Mouse (Mus musculus) liver, adult 2 months (tissue): ENCODE data around the gene Efna4. TPM values are rescaled to one million over a fixed set of nuclear protein-coding genes. Genes with fewer than 3 reads are reported as not detected.

Source experiments
- DNase-seq: peaks from one replicate; pipeline ENCODE4 v3.0.0-alpha.2; 2011; ENCODE audit warnings: low read depth, low spot score; ENCODE audit errors: extremely low read depth
- H3K27ac ChIP-seq: fragments of 200-500 bp; replicated peaks from 2 replicates; pipeline ENCODE4 v1.5.1; 2012; ENCODE audit warnings: low read depth, mild to moderate bottlenecking, control low read depth, inconsistent platforms, low read length; ENCODE audit not compliant: insufficient read depth
- H3K27me3 ChIP-seq: fragments of 200-500 bp; 2 replicates; pipeline ENCODE4 v1.6.1; 2012; ENCODE audit warnings: mild to moderate bottlenecking, moderate library complexity, low read length, inconsistent platforms; ENCODE audit not compliant: control insufficient read depth, insufficient read depth
- H3K36me3 ChIP-seq: fragments of 200-500 bp; 2 replicates; pipeline ENCODE4 v1.6.1; 2012; ENCODE audit warnings: low read length, inconsistent platforms; ENCODE audit not compliant: control insufficient read depth, insufficient read depth
- H3K4me1 ChIP-seq: fragments of 200-500 bp; 2 replicates; pipeline ENCODE4 v1.6.1; 2011; ENCODE audit warnings: low read length; ENCODE audit not compliant: control insufficient read depth, insufficient read depth
- H3K4me3 ChIP-seq: fragments of 200-500 bp; 2 replicates; pipeline ENCODE4 v1.5.1; 2011; ENCODE audit warnings: low read depth, mild to moderate bottlenecking, control low read depth, low read length, moderate library complexity; ENCODE audit not compliant: insufficient read depth
- H3K79me2 ChIP-seq: fragments of 200-500 bp; 2 replicates; pipeline ENCODE4 v1.6.1; 2012; ENCODE audit warnings: inconsistent platforms, mild to moderate bottlenecking, low read length, moderate library complexity; ENCODE audit not compliant: control insufficient read depth, insufficient read depth
- H3K9ac ChIP-seq: fragments of 200-500 bp; 2 replicates; pipeline ENCODE4 v1.6.1; 2012; ENCODE audit warnings: low read depth, mild to moderate bottlenecking, control low read depth, inconsistent platforms, low read length
- CTCF ChIP-seq: fragments of 200-500 bp; IDR thresholded peaks from 2 replicates; pipeline ENCODE4 v1.5.1; 2011; ENCODE audit warnings: low read depth, low read length, control low read depth
- POLR2A ChIP-seq: fragments of 200-500 bp; IDR thresholded peaks from 2 replicates; pipeline ENCODE4 v1.6.1; 2011; ENCODE audit warnings: low read length, control low read depth; ENCODE audit not compliant: insufficient read depth; ENCODE audit errors: extremely low read depth
- WGBS: fragments of 180-500 bp; shearing (Covaris S2); methylation state at CpG from one replicate; pipeline ENCODE4 v1.1.7; 2018; 5-methylcytosine and 5-hydroxymethylcytosine counted together
- polyA plus RNA-seq: library from polyadenylated mRNA; depleted of rRNA; stranded (reverse); fragments of >200 nt; gene quantifications from 2 replicates; pipeline ENCODE4 v1.2.3, GENCODE M21; 2012
- total RNA-seq: library from RNA; depleted of rRNA; stranded (reverse); fragments of >200 nt; gene quantifications from 2 replicates; pipeline ENCODE4 v1.2.3, GENCODE M21; 2014

The Efna4 gene
- total and polyA plus RNA-seq, 2 experiments = 0.06 TPM; not detected in 1

GRCm38 (mm10) chr3:89379388-89380131, 41.7 kb upstream of the Efna4 start:
- TF ChIP-seq CTCF = no peak
- TF ChIP-seq POLR2A = no peak
- peaks cover 6% of the 10 kb centered on the region; the same call in 1 of the 2 replicates for H3K36me3 ChIP-seq
- no peak overlapping the region for H3K4me3 ChIP-seq
- 86% methylated on average over 31 of the region's 31 CpGs for WGBS
- no peaks in the 10 kb centered on the region for H3K27me3 ChIP-seq
- H3K27ac ChIP-seq = no peak overlapping the region
- H3K9ac ChIP-seq = no peak overlapping the region
- no peak for DNase-seq
- no peaks in the 10 kb centered on the region; the same call in 1 of the 2 replicates for H3K4me1 ChIP-seq
- H3K79me2 ChIP-seq = peaks cover 10% of the 10 kb centered on the region; the same call in 1 of the 2 replicates

DNA sequence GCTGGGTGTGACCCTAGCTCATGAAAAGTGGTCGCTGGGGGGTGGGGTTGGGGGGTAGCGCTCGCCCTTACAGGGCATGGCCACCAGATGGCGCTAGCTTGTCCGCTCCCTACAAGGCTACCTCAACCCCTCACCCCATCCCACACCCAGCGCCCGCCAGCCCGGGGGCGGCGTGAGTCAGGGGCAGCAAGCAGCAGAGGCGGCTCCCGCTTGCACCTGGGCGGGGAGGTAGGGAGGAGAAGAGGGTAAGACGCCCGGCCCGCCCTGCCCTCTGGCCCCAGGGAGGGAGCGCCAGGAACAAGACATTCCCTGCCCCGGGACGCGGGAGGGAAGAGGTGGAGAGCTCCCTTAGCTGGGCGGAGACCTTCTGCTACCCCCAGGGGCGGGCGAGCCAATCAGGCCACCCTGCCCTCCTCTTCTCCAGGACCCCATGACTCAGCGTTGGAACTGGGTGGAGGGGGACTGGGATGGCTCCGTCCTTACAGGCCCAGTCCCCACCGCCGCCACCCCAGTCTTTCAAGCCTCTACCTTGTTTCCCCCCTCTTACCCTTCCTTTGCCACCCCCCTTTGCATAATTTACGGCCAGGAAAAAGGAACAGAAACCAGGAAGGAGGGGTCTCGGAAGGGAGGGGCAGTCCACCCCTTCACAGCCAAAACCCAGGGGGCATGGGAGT, 40.7 kb upstream of the Efna4 start:
- DNase-seq = no peak
- peaks cover 6% of the 10 kb centered on the region; the same call in 1 of the 2 replicates for H3K36me3 ChIP-seq

GRCm38 (mm10) chr3:89377831-89378230, 40.0 kb upstream of the Efna4 start:
- H3K27me3 ChIP-seq = no peaks in the 10 kb centered on the region
- no peak for DNase-seq
- no peak overlapping the region for H3K4me3 ChIP-seq
- TF ChIP-seq POLR2A (no peak), CTCF (no peak)
- H3K36me3 ChIP-seq = peaks cover 6% of the 10 kb centered on the region; the same call in 1 of the 2 replicates
- no peaks in the 10 kb centered on the region for H3K79me2 ChIP-seq
- H3K4me1 ChIP-seq = no peaks in the 10 kb centered on the region
- H3K27ac ChIP-seq = no peak overlapping the region
- no peak overlapping the region for H3K9ac ChIP-seq
- WGBS = 85% methylated on average over 4 of the region's 4 CpGs

More for the DNA sequence above, 40.7 kb upstream of the Efna4 start:
- Histone ChIP-seq H3K4me3 (peak overlapping the region; percentile 33; the same call in 1 of the 2 replicates), H3K27ac (no peak overlapping the region), H3K9ac (peak overlapping the region; percentile 43), H3K4me1 (no peaks in the 10 kb centered on the region), H3K79me2 (peaks cover under 1% of the 10 kb centered on the region; the same call in 1 of the 2 replicates), H3K27me3 (no peaks in the 10 kb centered on the region)
- 52% methylated on average over 25 of the region's 29 CpGs for WGBS
- peak; percentile 85 for TF ChIP-seq CTCF
- no peak for TF ChIP-seq POLR2A

DNA sequence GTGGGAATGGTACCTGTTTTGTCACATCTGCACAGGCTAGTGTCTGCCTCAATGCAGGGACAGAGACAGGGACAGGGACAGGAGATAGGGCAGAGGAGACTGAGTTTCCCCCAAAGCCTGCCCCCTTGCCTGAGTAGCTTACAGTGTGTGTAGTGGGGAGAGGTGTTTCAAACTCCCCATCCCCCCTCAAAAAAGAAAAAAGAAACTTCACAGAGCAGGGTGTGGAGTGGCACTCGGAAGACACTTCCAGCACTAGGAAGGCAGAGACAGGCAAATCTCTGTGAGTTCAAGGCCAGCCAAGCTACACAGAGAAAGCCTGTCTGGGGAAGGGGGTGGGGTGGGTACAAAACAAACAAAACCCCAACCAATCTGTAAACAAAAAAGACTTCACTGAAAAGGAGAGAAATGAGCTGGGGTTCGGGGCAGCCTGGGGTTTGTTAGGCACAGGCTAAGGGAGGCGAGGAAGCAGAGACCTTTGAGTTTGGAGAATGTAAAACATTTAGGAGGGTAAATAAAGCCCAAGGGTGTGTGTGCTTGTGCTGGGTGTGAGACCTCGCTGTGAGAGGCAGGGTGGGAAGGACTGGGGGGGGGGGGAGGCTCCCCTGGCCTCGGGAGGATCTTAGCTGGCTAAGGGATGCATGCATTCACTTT, 35.9 kb upstream of the Efna4 start:
- Histone ChIP-seq H3K27me3 (no peaks in the 10 kb centered on the region), H3K4me1 (no peaks in the 10 kb centered on the region), H3K4me3 (no peak overlapping the region), H3K79me2 (no peaks in the 10 kb centered on the region), H3K9ac (no peak overlapping the region), H3K36me3 (peaks cover 2% of the 10 kb centered on the region; the same call in 1 of the 2 replicates), H3K27ac (no peak overlapping the region)
- 38% methylated on average over 5 of the region's 5 CpGs for WGBS
- no peak for DNase-seq
- TF ChIP-seq POLR2A = no peak
- no peak for TF ChIP-seq CTCF

DNA sequence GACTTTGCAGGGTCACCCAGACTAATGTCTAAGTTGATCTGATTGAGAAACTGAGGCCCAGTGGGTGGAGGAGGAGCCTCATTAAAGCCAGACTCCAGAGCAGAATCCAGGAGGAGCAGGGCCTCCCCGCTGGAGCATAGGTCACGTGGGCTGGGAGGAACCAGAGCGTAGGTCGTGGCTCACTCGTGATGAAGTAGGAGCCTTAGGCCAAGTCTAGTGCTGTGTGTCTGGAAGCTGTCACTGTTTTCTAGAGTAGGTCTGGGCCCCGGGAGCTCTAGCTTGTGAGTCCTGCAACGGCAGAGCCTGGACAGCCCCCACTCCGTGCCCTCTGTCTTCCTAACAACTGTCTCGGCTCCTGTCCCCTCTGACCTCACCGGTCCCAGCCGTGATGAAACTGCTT, 29.5 kb upstream of the Efna4 start:
- Histone ChIP-seq H3K79me2 (no peaks in the 10 kb centered on the region), H3K27ac (no peak overlapping the region), H3K9ac (no peak overlapping the region), H3K27me3 (no peaks in the 10 kb centered on the region), H3K36me3 (no peaks in the 10 kb centered on the region), H3K4me1 (peaks cover 2% of the 10 kb centered on the region; the same call in 1 of the 2 replicates), H3K4me3 (peak overlapping the region; percentile 20; the same call in 1 of the 2 replicates)
- TF ChIP-seq CTCF = no peak
- TF ChIP-seq POLR2A = no peak
- DNase-seq = peak; percentile 55
- 21% methylated on average over 11 of the region's 11 CpGs for WGBS
